Mouse (Mus musculus): ENCODE data around the gene Cnih3. TPM values are rescaled to one million over a fixed set of nuclear protein-coding genes. Genes with fewer than 3 reads are reported as not detected.

The Cnih3 gene
- polyA plus RNA-seq, 1 experiment = not detected

DNA sequence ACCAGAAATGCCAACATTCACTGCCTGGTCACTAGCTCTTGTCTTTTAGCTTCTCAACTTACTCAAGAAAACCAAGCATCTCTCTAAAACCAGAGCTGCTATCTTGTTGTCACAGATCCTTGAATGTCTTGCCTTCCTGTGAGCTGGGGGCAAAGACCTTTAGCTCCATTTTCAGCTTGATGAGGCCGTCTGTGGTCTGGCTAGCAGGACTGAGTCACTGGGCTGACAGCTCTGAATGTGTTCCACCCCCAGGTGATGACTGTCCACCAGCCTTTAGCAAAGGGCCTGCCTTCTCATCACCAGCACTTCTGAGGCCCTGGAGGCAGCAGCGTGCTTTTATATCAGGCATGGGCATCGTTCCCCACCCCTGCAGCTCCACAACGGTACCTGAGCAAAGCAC, 18.8 kb downstream of the Cnih3 start:
- TF ChIP-seq GATA1 (IDR thresholded peaks at IDR 0.05; ENCODE audit: low read length) = no peak

DNA sequence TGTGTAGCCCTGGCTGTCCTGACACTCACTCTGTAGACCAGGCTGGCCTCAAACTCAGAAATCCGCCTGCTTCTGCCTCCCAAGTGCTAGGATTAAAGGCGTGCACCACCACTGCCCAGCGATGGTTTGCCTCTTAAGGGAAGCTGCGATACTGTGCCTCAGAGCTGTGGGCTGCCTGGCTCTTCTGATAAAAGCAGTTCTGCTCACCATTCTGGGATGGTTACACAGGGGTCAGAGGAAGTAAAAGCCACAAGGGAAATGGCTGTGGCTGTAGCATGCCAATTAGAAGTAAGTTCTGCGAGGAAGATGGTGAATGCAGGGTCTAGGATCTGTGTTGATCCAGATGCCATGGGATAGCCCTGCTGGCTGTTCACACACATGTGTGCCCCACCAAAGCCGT, 19.9 kb downstream of the Cnih3 start:
- no peak for TF ChIP-seq GATA1 (IDR thresholded peaks at IDR 0.05; ENCODE audit: low read length)

DNA sequence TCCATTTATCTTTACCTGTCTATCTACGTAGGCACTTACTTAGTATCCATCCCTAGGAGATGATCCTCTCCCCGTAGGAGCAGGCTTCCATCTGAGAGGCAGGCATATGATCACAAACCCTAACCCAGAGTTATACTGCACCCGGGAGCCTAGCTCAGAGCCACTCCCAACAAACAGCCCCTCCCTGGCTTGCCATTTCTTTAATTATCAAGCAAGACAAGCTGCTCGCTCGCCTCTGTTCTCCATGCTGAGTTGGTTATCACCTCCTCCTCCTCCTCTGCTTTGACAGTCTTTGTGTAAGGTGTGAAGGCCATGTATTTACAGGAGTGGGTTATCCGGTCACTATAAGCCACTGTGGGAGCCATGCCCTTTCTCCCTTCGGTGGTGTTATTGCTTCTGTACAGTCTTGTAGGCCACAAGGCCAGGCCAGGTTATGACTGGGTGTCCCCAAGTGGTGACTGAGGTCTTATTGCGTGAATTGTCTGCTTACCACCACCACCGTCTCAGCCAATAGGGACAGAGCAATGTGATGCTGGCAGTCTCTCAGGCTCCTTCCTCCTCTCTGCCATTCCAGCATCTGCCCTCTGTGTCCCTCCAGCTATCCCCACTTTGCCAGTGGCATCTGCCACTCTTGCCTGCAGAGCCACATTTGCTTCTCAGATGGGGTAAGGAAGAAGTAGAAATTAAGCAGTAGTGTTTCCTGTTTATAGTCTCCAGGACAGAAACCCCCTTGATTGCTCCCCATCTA, 22.4 kb downstream of the Cnih3 start:
- TF ChIP-seq GATA1 (IDR thresholded peaks at IDR 0.05; ENCODE audit: low read length) = no peak

DNA sequence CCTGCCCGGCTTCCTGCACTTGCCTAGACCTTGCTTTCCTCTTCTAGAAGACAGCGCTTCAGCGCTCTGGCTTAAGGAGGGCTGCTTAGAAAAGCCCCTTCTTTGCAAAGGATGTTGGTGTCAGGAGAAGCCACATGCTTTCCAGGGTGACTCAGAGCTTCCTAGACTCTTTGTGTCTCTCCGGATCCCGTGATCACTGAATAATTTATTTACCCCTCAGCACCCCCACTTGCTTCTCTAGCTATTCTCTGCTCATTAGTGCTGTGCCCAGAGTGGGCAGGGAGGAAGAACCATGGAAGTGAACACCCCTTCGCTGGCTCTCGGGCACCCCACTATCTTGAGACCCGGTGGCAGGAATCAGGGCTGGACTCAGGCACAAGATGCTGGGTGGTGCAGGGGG, 24.0 kb downstream of the Cnih3 start:
- no peak for TF ChIP-seq GATA1 (IDR thresholded peaks at IDR 0.05; ENCODE audit: low read length)

DNA sequence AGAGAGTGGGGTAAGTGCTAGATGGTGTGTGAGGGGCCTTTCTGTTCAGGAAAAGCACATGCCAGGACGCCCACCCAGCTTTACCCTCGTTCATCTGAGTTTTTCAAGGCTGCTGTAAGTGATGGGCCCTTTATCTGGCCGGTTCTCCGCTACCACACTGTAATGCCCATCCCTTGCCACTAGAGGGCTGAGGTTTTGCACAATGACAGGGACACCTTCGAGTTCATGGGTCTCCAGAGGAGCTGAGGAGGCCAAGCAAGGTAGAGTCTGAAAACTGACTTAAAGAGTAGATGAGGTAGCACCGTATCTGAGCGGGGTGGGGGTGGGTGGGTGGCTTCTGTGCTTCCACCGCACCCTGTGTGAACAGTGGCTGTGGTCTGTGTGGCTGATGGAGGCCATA, 27.2 kb downstream of the Cnih3 start:
- TF ChIP-seq GATA1 (IDR thresholded peaks at IDR 0.05; ENCODE audit: low read length) = no peak

DNA sequence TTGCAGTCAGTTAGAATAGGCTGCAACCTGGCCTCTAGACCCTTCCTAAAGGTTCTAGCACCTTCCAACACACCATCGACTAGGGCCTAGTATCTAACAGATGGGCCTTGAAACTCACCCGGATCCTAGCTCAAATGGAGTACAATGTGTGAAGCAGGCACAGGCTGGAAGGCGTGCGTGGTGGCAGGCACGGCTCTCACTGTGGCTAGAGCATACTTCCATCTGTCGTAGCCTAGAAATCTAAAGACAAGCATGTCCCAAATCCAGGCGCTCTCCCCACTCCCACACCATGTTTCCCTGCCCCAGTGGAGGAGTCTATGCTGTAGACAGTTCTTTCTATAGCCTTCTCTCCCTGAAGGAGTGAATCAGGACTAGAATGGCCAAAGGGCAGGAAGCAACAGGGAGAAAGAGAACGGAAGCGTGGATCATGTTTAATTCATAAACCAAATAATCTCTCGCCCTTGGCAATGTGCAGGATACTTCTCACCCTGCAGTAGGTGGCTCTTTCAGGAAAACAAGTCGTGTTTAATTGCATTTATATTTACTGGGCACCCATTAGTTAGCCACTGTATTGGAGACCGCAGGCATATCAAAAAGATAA, 29.1 kb downstream of the Cnih3 start:
- no peak for TF ChIP-seq GATA1 (IDR thresholded peaks at IDR 0.05; ENCODE audit: low read length)

DNA sequence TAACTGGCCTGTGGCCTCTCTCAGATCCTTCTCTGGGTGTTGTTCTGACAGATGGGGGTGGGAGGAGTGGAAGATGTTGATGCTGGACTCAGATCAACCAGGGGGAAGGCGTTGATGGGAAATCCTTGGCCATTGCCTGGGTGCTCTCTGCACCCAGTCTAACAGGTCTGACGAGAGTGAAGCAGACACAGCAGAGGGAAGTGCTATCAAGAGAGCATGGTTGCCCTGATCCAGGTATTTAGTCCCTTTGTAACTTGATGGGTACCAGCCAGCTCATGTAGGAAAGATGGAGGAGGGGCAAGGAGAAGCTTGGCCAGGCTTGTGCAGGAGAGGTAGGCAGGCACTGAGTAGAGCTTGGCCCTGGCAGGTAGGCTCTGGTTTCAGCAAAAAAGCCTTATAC, 36.8 kb downstream of the Cnih3 start:
- no peak for TF ChIP-seq GATA1 (IDR thresholded peaks at IDR 0.05; ENCODE audit: low read length)

DNA sequence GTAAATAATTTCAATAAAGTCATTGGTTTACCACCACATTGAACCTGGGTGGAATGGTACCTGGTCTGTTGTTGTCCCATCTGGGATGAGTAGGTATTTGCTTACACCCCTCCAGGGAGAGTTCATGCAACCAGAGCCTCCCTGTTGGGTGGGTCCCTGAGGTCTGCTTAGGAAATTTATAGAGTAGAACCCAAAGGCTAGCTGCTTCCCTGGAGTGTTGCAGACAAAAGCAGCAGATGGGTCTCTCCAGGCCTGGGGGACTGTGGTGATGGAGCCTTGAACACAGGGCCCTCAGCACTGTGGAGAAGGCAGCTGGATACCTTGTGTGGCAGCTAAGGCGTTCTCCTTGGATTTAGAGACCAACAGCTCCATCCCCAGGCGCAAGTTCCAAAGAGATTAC, 40.1 kb downstream of the Cnih3 start:
- no peak for TF ChIP-seq GATA1 (IDR thresholded peaks at IDR 0.05; ENCODE audit: low read length)

DNA sequence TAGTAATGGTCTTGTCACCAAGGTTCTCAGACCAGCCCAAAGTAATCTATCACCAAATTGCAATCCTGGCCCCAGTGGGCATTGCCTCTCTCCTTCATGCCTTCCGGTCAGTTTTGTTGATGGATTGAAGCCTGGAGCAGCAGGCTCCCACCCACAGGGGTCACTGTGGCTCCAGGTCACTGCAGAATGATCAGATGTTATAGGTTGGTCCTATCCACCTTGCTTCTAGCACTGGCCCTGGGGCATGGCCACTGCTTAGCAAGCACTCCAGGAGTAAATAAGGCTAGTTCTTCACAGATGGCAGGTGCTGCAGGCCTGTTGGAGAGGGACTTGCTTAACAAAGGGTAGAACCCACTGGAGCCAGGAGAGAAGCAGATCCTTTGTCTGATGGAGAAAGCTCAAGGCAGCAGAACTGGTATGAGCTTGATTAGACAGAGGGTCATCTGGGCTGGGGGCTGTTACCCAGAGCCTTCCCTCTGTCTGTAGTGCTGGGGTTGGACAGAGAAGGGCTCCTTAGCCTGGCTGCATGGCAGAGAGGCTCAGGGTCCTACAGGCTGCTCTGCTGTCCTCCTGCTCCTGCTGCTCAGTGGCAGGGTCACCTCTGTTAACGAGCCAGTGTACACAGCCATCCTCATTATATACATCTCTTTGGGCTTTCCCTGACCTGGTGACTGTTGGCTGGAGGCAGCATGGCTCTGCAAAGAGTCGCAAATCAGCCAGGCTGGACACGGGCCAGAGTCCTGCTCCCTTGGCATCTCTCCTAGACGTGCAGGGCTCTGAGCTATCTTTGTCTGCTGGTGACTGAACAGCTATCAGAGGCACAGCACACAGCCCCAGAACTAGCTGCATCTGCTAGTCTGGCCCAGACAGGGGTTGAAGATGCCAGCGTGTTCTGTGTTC, 41.1 kb downstream of the Cnih3 start:
- no peak for TF ChIP-seq GATA1 (IDR thresholded peaks at IDR 0.05; ENCODE audit: low read length)

DNA sequence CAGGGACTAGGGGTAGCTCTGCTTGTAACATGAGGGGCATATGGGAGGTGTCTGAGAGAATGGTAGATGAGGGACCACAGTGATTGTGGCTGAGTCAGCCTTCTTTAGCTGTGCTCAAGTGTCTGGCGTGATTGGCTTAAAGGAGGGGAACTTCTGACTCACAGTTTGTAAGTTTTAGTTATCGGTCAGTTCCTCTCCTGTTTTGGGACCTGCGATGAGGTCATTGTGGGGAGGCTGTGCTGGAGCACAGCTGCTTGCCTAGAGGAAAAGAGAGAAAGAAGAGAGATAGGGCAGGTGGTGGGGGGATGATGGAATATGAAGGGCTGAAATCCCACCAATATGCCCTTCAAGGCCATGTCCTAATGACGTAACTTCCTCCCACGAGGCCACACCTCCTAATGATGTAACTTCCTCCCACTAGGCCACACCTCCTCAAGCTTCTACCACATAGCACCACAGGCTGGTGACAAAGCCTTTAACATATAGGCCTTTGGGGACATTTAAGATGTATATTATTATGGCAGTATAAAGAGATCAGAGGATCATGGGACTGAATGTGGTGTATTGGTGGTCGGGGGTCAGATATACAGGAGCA, 42.9 kb downstream of the Cnih3 start:
- TF ChIP-seq GATA1 (IDR thresholded peaks at IDR 0.05; ENCODE audit: low read length) = no peak

DNA sequence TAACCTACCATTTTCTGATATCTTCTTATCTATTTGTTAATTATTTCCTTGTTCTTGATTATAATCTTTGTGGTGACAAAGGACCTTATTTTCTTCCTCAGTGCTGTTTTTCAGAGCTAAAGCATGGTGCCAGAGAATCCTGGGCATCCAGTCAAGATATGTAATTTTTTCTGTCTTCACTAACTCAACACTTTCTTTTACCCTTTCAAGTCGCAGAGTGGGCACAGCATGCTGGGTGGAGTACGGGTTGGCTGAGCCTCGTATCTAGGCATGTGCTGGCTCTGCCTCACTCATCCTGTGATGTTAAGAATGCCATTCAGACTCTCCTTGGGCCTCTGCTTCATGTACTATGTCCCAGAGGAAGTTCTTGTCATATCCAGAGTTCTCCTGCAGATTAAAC, 46.8 kb downstream of the Cnih3 start:
- no peak for TF ChIP-seq GATA1 (IDR thresholded peaks at IDR 0.05; ENCODE audit: low read length)

DNA sequence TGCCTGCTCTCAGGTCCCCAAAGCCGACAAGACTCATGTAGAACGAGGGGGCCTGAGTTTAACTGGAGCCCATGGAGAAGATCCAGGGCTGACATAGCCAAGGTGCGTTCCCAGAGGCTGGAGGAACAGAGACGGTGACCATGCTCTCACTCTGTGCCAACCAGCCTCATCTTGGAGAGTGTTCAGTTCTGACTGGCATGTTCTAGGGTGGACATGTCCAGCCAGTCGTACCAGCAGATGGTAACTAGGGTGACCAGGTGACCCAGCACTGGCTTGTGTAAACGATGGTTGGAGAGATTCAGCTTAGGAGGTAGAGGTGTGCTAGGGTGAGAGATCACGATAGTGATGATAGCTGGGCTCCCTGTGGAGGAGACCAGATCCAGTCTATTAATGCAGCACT, 50.6 kb downstream of the Cnih3 start:
- no peak for TF ChIP-seq GATA1 (IDR thresholded peaks at IDR 0.05; ENCODE audit: low read length)

DNA sequence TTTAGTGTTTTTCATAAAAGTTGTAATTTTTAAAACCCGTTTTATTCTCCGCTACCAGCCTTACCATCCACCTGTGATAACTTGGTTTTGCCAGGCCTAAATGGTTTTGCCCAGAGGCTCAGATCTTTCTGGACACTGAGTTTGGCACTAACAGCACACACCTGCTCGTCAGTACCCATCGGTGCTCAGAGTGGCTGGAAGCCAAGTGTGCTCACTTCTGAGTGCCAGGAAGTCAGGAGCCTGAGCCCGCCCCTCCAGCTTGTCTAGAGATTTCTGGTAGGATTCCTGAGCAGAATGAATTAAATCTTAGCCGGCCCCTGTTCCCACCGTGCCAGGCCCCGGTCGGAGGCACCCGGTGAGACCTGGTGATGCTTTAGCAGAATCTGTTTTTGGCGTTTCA, 54.9 kb downstream of the Cnih3 start:
- TF ChIP-seq GATA1 (IDR thresholded peaks at IDR 0.05; ENCODE audit: low read length) = no peak

DNA sequence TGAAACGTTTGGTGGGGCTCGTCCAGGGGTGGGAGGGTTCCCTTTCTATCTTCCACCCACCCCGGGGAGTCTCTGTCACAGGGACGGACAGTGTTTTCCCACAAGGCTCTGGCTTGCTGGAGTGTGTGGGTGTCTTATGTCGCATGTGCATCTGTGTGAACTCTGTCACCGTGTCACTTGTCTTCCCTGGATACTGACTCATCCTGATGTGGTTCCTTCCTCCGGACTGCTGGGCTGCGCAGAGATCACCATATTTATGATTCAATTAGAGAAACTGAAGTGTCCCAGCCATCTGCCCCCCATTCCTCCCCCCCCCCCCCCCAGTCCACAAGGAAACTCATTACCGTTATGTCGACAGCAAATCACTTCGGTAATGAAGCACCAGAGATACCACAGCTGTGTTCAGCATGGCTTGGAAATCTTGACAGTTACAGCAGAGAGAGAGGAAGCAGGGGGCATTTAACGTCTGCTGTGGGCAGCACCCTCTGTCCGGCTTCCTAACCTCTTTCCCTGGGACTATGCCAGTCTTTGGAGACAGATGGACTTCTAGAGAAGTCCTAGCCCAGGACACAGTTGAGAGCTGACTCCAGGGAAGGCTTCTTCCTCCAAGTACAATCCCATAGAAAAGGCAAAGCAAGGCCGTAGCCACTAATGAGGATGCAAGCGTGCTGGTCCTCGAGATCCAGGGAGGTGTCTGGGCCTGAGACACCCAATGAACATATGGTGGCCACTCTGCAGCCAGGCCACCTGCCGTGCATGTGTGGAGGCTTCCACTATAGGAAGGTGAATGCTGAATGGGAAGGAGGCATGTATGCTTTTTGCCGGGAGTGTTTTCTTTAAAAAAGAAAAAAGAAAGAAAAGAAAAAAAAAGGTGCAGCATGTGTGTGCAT, 55.9 kb downstream of the Cnih3 start:
- TF ChIP-seq GATA1 (IDR thresholded peaks at IDR 0.05; ENCODE audit: low read length) = no peak

DNA sequence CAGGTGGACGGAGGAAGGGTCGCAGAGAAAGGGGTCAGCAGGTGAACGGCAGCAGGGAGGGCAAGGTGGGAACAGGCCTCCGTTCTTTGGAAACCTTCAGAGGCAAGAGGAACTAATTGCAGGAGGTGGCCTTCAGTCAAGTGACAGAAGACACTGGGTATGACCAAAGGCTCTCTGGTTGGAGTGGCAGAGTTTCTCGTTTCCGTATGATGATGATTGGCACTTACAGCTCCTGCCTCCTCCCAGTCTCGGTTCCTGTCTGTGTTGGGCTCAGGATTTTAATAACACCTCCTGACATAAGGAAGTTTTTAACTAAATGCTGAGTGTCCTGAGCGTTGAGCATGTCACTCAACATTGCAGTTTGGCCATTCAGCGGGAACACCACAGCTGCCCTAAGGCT, 57.3 kb downstream of the Cnih3 start:
- no peak for TF ChIP-seq GATA1 (IDR thresholded peaks at IDR 0.05; ENCODE audit: low read length)

Measured in G1E-ER4 (cell line).